Mouse (Mus musculus) ES-Bruce4 (cell line): ENCODE measurements at regions not wholly inside any gene's neighbourhood (a gene's known extent, or its start where the extent isn't known, plus 50 kb on each side); places are given as distances from the start of the nearest gene placed in this dataset.

Source experiments
- CTCF ChIP-seq: IDR thresholded peaks from one replicate; pipeline ENCODE4 v1.8.1; 2011; ENCODE audit warnings: low read depth, low read length
- EP300 ChIP-seq: IDR thresholded peaks from 2 replicates; pipeline ENCODE4 v1.6.1; 2011; ENCODE audit warnings: low read depth, low read length; ENCODE audit not compliant: insufficient read depth
- POLR2A ChIP-seq: IDR thresholded peaks from one replicate; pipeline ENCODE4 v1.8.1; 2011; ENCODE audit warnings: low read length; ENCODE audit not compliant: insufficient read depth

DNA sequence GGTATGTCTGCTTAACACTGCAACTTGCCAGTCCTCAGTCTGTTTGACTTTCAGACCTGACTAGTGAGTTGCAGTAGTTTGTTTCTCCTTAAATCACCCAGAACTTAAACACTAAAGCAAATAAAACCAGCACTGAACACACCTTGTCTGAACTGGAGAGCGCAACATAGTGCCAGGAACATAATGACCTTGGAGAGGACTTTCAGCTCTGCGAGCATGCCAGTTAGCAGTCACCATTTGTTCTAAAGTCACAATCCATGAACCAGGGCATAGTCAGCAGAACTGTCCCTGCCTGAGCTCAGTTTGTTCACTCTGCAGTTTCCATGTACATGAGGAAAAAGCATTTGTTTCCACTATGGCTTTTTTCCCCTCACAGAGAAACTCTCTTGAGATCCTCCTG lies 742.4 kb downstream of the Nedd1 start:
- no peak for TF ChIP-seq EP300
- no peak for TF ChIP-seq CTCF
- TF ChIP-seq POLR2A: no peak
